Mouse (Mus musculus) mammary gland, adult 2 months (tissue): ENCODE results near the gene Hoxa1. TPM values are rescaled to one million over a fixed set of nuclear protein-coding genes. Genes with fewer than 3 reads are reported as not detected.

ENCODE experiments used
- polyA plus RNA-seq: library from polyadenylated mRNA; depleted of rRNA; stranded (reverse); fragments of >200 nt; gene quantifications from 2 replicates; pipeline ENCODE4 v1.2.3, GENCODE M21; 2012; ENCODE audit warnings: low replicate concordance; rRNA removed

The Hoxa1 gene
- 1.6 and 2.6 TPM in 2 replicates for polyA plus RNA-seq

GRCm38 (mm10) chr6:52158276-52159051 is at the start of gene Hoxa1:
Gene Hoxa1 (minus strand): TSS chr6:52158317.

GRCm38 (mm10) chr6:52204050-52204752 is 46.1 kb upstream of the Hoxa1 start, which contains the start of gene Hoxa5:
Gene Hoxa5 (minus strand): TSS chr6:52204587.

GRCm38 (mm10) chr6:52190906-52191810 is 33.0 kb upstream of the Hoxa1 start, which contains the start of gene Hoxa4:
Gene Hoxa4 (minus strand): TSS chr6:52191753.

GRCm38 (mm10) chr6:52177061-52177735 is 19.1 kb upstream of the Hoxa1 start, which contains the start of gene 5730596B20Rik:
Gene 5730596B20Rik (plus strand): TSS chr6:52177498.

GRCm38 (mm10) chr6:52164626-52165440 is 6.7 kb upstream of the Hoxa1 start, which contains the start of gene Hoxa2:
Gene Hoxa2 (minus strand): TSS chr6:52164831.

Other genes starting within 250 kb of the Hoxa1 start
- 6.7 and 16.1 TPM in 2 replicates for gene Skap2, start 145.8 kb downstream of the Hoxa1 start, polyA plus RNA-seq
- 1.3 TPM in 2 replicates for gene Hoxa2, start 6.5 kb upstream of the Hoxa1 start, polyA plus RNA-seq
- gene 5730596B20Rik, start 19.2 kb upstream of the Hoxa1 start, polyA plus RNA-seq = 0.03 TPM in 1 of 2 replicates, not detected in the other
- 1.9 and 3.3 TPM in 2 replicates for gene Hoxa4, start 33.4 kb upstream of the Hoxa1 start, polyA plus RNA-seq
- 3.1 and 6.1 TPM in 2 replicates for gene Hoxa5, start 46.3 kb upstream of the Hoxa1 start, polyA plus RNA-seq
- 2.0 and 2.7 TPM in 2 replicates for gene Hoxa6, start 50.4 kb upstream of the Hoxa1 start, polyA plus RNA-seq
- gene Hoxa3, start 55.0 kb upstream of the Hoxa1 start, polyA plus RNA-seq = 3.6 and 7.8 TPM in 2 replicates
- gene Gm28308, start 55.0 kb upstream of the Hoxa1 start, polyA plus RNA-seq = 1.4 and 3.1 TPM in 2 replicates
- gene Hoxa7, start 63.5 kb upstream of the Hoxa1 start, polyA plus RNA-seq = 14.6 and 16.5 TPM in 2 replicates
- 9.8 and 43.7 TPM in 2 replicates for gene Hoxa9, start 72.8 kb upstream of the Hoxa1 start, polyA plus RNA-seq
- gene Hoxa10, start 82.5 kb upstream of the Hoxa1 start, polyA plus RNA-seq = 3.2 and 5.4 TPM in 2 replicates
- gene Hoxa11, start 87.5 kb upstream of the Hoxa1 start, polyA plus RNA-seq = not detected in 2 replicates
- not detected in 2 replicates for gene Hoxa13, start 102.6 kb upstream of the Hoxa1 start, polyA plus RNA-seq
- gene Evx1, start 155.2 kb upstream of the Hoxa1 start, polyA plus RNA-seq = not detected in 2 replicates